Mouse (Mus musculus): Measurements from ENCODE around the gene Gdpd3. TPM values are rescaled to one million over a fixed set of nuclear protein-coding genes. Genes with fewer than 3 reads are reported as not detected.
A peak's percentile ranks its signal among the peaks of the same experiment; 100 is the strongest.

Gene Gdpd3
- polyA plus RNA-seq, 1 experiment, result 3.6 TPM

DNA sequence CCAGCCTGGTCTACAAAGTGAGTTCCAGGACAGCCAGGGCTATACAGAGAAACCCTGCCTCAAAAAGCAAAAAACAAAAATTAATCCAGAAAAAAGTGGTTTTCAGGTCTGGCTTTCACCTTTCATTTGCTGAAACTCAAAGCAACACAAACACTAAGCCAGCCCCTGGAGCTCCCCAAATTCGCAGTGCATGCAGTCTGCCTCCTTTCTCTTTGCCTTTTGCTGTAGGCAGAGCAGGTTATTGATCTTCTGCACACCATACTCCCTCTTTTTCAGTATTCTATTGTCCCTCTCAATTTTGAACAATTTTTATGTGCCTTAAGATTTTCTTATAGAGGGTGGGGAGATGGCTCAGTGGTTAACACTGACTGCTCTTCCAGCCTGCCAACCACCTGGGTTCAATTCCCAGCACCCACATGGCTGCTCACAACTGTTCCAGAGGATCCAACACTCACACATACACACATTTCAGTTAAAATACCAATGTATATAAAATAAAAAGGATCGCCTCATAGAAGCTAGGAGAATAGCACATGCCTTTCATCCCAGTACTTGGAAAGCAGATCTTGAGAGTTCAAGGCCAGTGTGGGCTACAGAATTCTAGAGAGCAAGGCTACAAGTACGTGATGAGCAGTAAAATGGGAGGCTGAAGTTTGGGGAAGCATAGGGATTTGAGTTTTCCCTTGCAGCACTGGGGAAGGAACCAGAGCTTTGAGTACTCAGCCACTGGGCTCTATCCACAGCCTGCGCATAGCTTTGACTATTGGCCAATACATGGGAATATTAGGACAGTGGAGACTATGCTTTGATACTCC lies 27.5 kb downstream of the Gdpd3 start:
- no peaks in the 10 kb centered on the region for H3K9me3 ChIP-seq (replicated peaks; ENCODE audit: control insufficient read depth, insufficient read depth, low read length, poor library complexity, severe bottlenecking)
- no peak overlapping the region for H3K4me3 ChIP-seq (ENCODE audit: low read depth, low read length)
- no peaks in the 10 kb centered on the region for H3K4me1 ChIP-seq (ENCODE audit: control insufficient read depth, insufficient read depth, low read length)
- H3K36me3 ChIP-seq (ENCODE audit: control insufficient read depth, insufficient read depth, low read length, poor library complexity, severe bottlenecking), result peaks cover 46% of the 10 kb centered on the region
- TF ChIP-seq POLR2A (IDR thresholded peaks at IDR 0.05; ENCODE audit: insufficient read depth, low read length) (no peak), CTCF (IDR thresholded peaks at IDR 0.05; ENCODE audit: low read depth, low read length) (no peak)
- no peaks in the 10 kb centered on the region for H3K27me3 ChIP-seq (ENCODE audit: control insufficient read depth, insufficient read depth, low read length, poor library complexity, severe bottlenecking)
- peak overlapping the region; percentile 96; the same call in 1 of the 2 replicates for H3K9ac ChIP-seq (ENCODE audit: low read depth, poor library complexity, severe bottlenecking)
- no peak overlapping the region for H3K27ac ChIP-seq (ENCODE audit: insufficient read depth, low read length)

DNA sequence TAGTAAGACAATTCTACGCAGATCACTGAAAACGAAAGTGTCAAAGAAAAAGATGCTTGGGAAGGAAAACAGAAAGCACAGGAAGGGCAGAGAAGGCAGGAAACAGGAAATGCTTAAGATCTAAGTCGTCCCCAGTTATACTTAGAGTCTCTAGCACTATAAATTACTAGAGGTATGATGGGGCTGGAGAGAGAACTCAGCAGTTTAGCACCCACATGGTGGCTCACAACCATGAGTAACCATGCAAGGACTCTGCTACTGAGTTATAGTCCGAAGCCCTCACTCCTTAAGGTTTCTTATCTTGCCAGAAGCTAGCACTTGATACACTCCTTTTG lies 28.1 kb downstream of the Gdpd3 start:
- Histone ChIP-seq H3K9ac (ENCODE audit: low read depth, poor library complexity, severe bottlenecking) (no peak overlapping the region), H3K27ac (ENCODE audit: insufficient read depth, low read length) (no peak overlapping the region), H3K27me3 (ENCODE audit: control insufficient read depth, insufficient read depth, low read length, poor library complexity, severe bottlenecking) (no peaks in the 10 kb centered on the region), H3K4me3 (ENCODE audit: low read depth, low read length) (no peak overlapping the region), H3K4me1 (ENCODE audit: control insufficient read depth, insufficient read depth, low read length) (no peaks in the 10 kb centered on the region), H3K9me3 (replicated peaks; ENCODE audit: control insufficient read depth, insufficient read depth, low read length, poor library complexity, severe bottlenecking) (no peaks in the 10 kb centered on the region), H3K36me3 (ENCODE audit: control insufficient read depth, insufficient read depth, low read length, poor library complexity, severe bottlenecking) (peaks cover 41% of the 10 kb centered on the region)
- TF ChIP-seq EP300 (IDR thresholded peaks at IDR 0.05; ENCODE audit: insufficient read depth, low read depth, low read length) (no peak), POLR2A (IDR thresholded peaks at IDR 0.05; ENCODE audit: insufficient read depth, low read length) (no peak), CTCF (IDR thresholded peaks at IDR 0.05; ENCODE audit: low read depth, low read length) (no peak)

DNA sequence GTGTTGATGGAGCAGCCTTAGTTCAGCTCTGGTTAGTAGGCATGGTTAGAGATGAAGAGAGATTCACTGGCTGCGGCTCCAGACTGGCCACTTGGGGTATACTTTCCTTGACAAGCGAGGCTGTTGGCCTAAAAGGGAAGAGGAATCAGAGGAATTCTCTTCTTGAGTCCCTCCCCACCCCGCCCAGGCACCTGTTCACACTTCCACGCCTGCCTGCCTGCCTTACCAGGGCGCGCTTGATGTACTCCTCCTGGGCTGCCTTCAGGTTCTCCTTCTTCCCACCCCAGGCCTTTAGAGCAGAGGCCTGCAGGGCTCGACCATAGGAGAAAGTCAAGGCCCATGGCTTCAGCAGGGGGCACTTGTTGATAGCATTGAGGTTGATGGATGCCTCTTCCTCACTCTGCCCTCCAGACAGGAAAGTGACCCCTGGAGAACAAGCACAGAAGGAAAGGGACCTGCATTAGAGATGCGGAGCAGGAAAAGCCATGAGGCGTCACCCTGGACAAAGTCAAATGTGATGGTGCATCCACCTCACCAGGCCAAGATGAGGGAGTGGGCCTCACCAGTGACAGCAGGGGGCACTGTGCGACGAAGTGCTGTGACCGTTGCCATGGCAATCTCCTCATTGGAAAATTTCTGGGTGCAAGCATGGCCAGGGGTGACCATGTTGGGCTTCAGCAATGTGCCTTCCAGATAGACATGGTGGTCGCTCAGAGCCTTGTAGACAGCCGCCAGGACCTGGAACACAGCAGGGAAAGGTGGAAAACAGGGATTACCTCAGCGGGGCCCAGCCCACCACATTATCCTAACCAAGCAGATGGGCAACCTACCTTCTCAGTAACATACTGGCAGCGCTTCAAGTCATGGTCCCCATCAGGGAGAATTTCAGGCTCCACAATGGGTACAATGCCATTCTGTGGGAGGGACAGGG lies 29.5 kb downstream of the Gdpd3 start:
- Histone ChIP-seq H3K9me3 (replicated peaks; ENCODE audit: control insufficient read depth, insufficient read depth, low read length, poor library complexity, severe bottlenecking) (no peaks in the 10 kb centered on the region), H3K27ac (ENCODE audit: insufficient read depth, low read length) (no peak overlapping the region), H3K4me3 (ENCODE audit: low read depth, low read length) (peak overlapping the region; percentile 52; the same call in 1 of the 2 replicates), H3K36me3 (ENCODE audit: control insufficient read depth, insufficient read depth, low read length, poor library complexity, severe bottlenecking) (peaks cover 29% of the 10 kb centered on the region), H3K27me3 (ENCODE audit: control insufficient read depth, insufficient read depth, low read length, poor library complexity, severe bottlenecking) (no peaks in the 10 kb centered on the region), H3K9ac (ENCODE audit: low read depth, poor library complexity, severe bottlenecking) (no peak overlapping the region), H3K4me1 (ENCODE audit: control insufficient read depth, insufficient read depth, low read length) (no peaks in the 10 kb centered on the region)
- TF ChIP-seq EP300 (IDR thresholded peaks at IDR 0.05; ENCODE audit: insufficient read depth, low read depth, low read length) (no peak), POLR2A (IDR thresholded peaks at IDR 0.05; ENCODE audit: insufficient read depth, low read length) (no peak), CTCF (IDR thresholded peaks at IDR 0.05; ENCODE audit: low read depth, low read length) (peak; percentile 42)

DNA sequence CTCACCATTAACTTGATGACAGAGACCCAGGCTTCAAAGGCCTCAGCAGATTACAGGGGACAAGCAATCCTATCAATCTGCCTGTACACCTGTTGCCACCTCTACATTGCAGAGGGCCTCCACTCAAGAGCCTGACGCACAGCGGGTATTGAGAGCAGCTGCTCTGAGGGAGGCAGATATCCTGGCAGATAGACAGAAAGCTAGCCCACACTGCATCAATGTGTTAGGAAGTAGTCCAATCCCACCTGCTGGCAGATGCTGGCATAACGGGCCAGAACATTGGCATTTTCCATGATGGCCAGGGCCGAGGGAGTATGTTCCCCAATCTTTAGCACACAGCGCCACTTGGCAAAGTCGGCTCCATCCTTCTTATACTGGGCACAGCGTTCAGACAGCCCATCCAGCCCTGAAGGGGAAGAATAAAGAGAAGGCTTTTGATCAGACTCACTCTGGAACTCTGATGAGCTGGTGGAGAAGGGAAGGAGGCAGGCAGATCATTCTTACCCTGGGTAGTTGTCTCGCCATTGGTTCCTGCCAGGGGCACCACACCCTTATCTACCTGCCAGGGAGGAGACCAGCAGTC lies 30.3 kb downstream of the Gdpd3 start:
- H3K9me3 ChIP-seq (replicated peaks; ENCODE audit: control insufficient read depth, insufficient read depth, low read length, poor library complexity, severe bottlenecking), result no peaks in the 10 kb centered on the region
- H3K9ac ChIP-seq (ENCODE audit: low read depth, poor library complexity, severe bottlenecking), result no peak overlapping the region
- H3K27me3 ChIP-seq (ENCODE audit: control insufficient read depth, insufficient read depth, low read length, poor library complexity, severe bottlenecking), result no peaks in the 10 kb centered on the region
- H3K4me1 ChIP-seq (ENCODE audit: control insufficient read depth, insufficient read depth, low read length), result no peaks in the 10 kb centered on the region
- no peak overlapping the region for H3K27ac ChIP-seq (ENCODE audit: insufficient read depth, low read length)
- peaks cover 28% of the 10 kb centered on the region for H3K36me3 ChIP-seq (ENCODE audit: control insufficient read depth, insufficient read depth, low read length, poor library complexity, severe bottlenecking)
- TF ChIP-seq POLR2A (IDR thresholded peaks at IDR 0.05; ENCODE audit: insufficient read depth, low read length), result no peak
- TF ChIP-seq EP300 (IDR thresholded peaks at IDR 0.05; ENCODE audit: insufficient read depth, low read depth, low read length), result no peak
- TF ChIP-seq CTCF (IDR thresholded peaks at IDR 0.05; ENCODE audit: low read depth, low read length), result no peak
- peak overlapping the region; percentile 52 for H3K4me3 ChIP-seq (ENCODE audit: low read depth, low read length)

DNA sequence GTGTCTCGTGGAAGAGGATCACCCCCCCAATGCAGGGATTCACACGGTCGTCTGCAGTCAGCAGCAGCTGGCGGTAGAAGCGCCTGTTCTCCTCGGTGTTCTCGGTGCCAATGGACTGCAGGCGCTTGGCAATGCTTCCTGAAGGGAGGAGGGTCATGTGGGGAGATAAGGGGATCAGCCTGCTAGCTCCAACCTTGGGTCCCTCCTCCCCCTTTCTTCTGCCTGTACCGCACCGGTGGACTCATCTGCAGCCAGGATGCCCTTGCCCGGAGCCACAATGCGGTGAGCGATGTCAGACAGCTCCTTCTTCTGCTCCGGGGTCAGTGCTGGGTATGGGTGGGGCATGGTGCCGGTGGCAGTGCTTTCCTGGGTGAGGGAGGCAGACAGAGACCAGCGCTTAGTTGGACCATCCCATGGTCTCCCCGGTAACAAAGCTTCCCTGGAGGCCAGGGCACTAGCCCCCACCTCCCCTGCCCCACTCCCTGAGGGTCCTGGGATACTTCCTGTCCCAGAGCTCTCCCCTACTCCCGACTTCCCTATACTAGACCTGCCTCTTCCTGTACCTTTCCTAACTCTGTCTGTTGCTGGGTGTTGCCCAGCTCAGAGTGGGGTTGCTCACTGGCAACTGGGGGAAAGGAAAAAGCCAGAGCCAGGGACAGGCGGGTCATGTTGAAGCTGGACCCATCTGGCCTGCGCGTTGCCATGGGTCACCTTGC lies 31.4 kb downstream of the Gdpd3 start, which contains the start of gene Fam57b:
Fam57b (plus strand) TSS at position 258 of the 716 bp plus-strand sequence.
- peaks cover 28% of the 10 kb centered on the region for H3K36me3 ChIP-seq (ENCODE audit: control insufficient read depth, insufficient read depth, low read length, poor library complexity, severe bottlenecking)
- peak within 1 kb of the TSS; percentile 23; the same call in 1 of the 2 replicates for H3K27ac ChIP-seq (ENCODE audit: insufficient read depth, low read length)
- peak within 1 kb of the TSS; percentile 89 for H3K4me3 ChIP-seq (ENCODE audit: low read depth, low read length)
- H3K27me3 ChIP-seq (ENCODE audit: control insufficient read depth, insufficient read depth, low read length, poor library complexity, severe bottlenecking), result no peaks in the 10 kb centered on the region
- H3K9me3 ChIP-seq (replicated peaks; ENCODE audit: control insufficient read depth, insufficient read depth, low read length, poor library complexity, severe bottlenecking), result no peaks in the 10 kb centered on the region
- H3K4me1 ChIP-seq (ENCODE audit: control insufficient read depth, insufficient read depth, low read length), result no peaks in the 10 kb centered on the region
- TF ChIP-seq EP300 (IDR thresholded peaks at IDR 0.05; ENCODE audit: insufficient read depth, low read depth, low read length) (no peak), CTCF (IDR thresholded peaks at IDR 0.05; ENCODE audit: low read depth, low read length) (no peak), POLR2A (IDR thresholded peaks at IDR 0.05; ENCODE audit: insufficient read depth, low read length) (no peak)
- peak within 1 kb of the TSS; percentile 85 for H3K9ac ChIP-seq (ENCODE audit: low read depth, poor library complexity, severe bottlenecking)
